Mouse (Mus musculus): ENCODE measurements around the gene Ccnl2. TPM values are rescaled to one million over a fixed set of nuclear protein-coding genes. Genes with fewer than 3 reads are reported as not detected.

Ccnl2 gene
- polyA plus RNA-seq, 1 experiment: 86.1 TPM

DNA sequence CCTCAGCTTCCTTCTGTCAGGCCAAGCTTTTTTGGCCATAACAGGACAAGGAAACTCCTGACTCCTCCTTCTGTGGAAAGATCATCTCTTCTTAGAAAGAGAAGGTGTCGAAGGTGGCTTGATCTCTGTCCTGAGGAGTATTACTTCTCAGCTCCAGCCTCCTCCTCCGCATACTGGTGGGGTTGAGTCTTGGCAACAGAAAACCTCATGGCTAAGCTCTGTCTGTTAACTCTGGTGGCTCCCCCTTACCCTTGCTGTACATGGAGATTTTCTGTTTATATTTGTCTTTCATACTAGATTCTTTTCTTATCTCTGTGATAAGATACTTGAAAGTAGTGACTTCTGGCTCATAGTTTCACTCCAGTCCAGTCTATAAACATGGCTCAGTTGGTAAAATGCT lies 18.6 kb upstream of the Ccnl2 start:
- H3K27ac ChIP-seq (ENCODE audit: insufficient read depth, low read length): no peak overlapping the region
- H3K9me3 ChIP-seq (replicated peaks; ENCODE audit: control insufficient read depth, insufficient read depth, low read length, poor library complexity, severe bottlenecking): no peaks in the 10 kb centered on the region
- no peaks in the 10 kb centered on the region for H3K4me1 ChIP-seq (ENCODE audit: control insufficient read depth, insufficient read depth, low read length)
- TF ChIP-seq EP300 (IDR thresholded peaks at IDR 0.05; ENCODE audit: insufficient read depth, low read depth, low read length): no peak
- TF ChIP-seq CTCF (IDR thresholded peaks at IDR 0.05; ENCODE audit: low read depth, low read length): no peak
- TF ChIP-seq POLR2A (IDR thresholded peaks at IDR 0.05; ENCODE audit: insufficient read depth, low read length): no peak
- no peak overlapping the region for H3K9ac ChIP-seq (ENCODE audit: low read depth, poor library complexity, severe bottlenecking)
- H3K27me3 ChIP-seq (ENCODE audit: control insufficient read depth, insufficient read depth, low read length, poor library complexity, severe bottlenecking): no peaks in the 10 kb centered on the region
- no peak overlapping the region for H3K4me3 ChIP-seq (ENCODE audit: low read depth, low read length)
- no peaks in the 10 kb centered on the region for H3K36me3 ChIP-seq (ENCODE audit: control insufficient read depth, insufficient read depth, low read length, poor library complexity, severe bottlenecking)

- no peaks in the 10 kb centered on the region for H3K27me3 ChIP-seq (ENCODE audit: control insufficient read depth, insufficient read depth, low read length, poor library complexity, severe bottlenecking)
- TF ChIP-seq EP300 (IDR thresholded peaks at IDR 0.05; ENCODE audit: insufficient read depth, low read depth, low read length) (no peak), CTCF (IDR thresholded peaks at IDR 0.05; ENCODE audit: low read depth, low read length) (no peak), POLR2A (IDR thresholded peaks at IDR 0.05; ENCODE audit: insufficient read depth, low read length) (no peak)
- peak overlapping the region; percentile 47; the same call in 1 of the 2 replicates for H3K27ac ChIP-seq (ENCODE audit: insufficient read depth, low read length)
- H3K9ac ChIP-seq (ENCODE audit: low read depth, poor library complexity, severe bottlenecking): no peak overlapping the region
- H3K36me3 ChIP-seq (ENCODE audit: control insufficient read depth, insufficient read depth, low read length, poor library complexity, severe bottlenecking): peaks cover 5% of the 10 kb centered on the region
- H3K4me1 ChIP-seq (ENCODE audit: control insufficient read depth, insufficient read depth, low read length): no peaks in the 10 kb centered on the region
- no peaks in the 10 kb centered on the region for H3K9me3 ChIP-seq (replicated peaks; ENCODE audit: control insufficient read depth, insufficient read depth, low read length, poor library complexity, severe bottlenecking)
- H3K4me3 ChIP-seq (ENCODE audit: low read depth, low read length): no peak overlapping the region
Observed at GRCm38 (mm10) chr4:155802075-155802474, 10.2 kb upstream of the Ccnl2 start.

DNA sequence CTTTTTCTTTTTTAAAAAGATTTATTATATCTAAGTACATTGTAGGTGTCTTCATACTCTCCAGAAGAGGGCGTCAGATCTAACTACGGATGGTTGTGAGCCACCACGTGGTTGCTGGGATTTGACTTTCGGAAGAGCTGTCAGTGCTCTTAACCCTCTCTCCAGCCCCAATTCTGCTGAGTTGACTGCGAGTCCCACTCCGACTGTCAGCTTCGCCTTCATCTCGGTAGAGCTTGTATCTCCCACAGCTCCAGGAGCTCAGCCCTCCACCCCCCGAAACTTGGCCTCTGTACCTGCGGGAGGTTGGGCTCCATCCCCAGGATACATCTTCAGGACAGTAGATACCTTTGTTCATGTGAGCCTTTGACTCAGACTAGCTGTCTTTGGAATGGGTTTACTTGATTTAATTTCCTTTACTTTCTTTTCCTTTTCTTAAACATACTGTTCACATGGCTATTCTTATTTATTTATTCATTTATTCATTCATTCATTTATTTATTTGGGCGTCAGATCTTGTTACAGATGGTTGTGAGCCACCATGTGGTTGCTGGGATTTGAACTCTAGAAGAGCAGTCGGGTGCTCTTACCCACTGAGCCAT lies 9.4 kb upstream of the Ccnl2 start, which contains the start of gene Mrpl20:
Mrpl20 (plus strand) TSS at position 138 of the 599 bp plus-strand sequence.
- H3K27ac ChIP-seq (ENCODE audit: insufficient read depth, low read length): peak within 1 kb of the TSS; percentile 57; the same call in 1 of the 2 replicates
- H3K9me3 ChIP-seq (replicated peaks; ENCODE audit: control insufficient read depth, insufficient read depth, low read length, poor library complexity, severe bottlenecking): no peaks in the 10 kb centered on the region
- no peaks in the 10 kb centered on the region for H3K4me1 ChIP-seq (ENCODE audit: control insufficient read depth, insufficient read depth, low read length)
- TF ChIP-seq EP300 (IDR thresholded peaks at IDR 0.05; ENCODE audit: insufficient read depth, low read depth, low read length) (no peak), POLR2A (IDR thresholded peaks at IDR 0.05; ENCODE audit: insufficient read depth, low read length) (no peak), CTCF (IDR thresholded peaks at IDR 0.05; ENCODE audit: low read depth, low read length) (peak; percentile 10)
- peaks cover 11% of the 10 kb centered on the region for H3K36me3 ChIP-seq (ENCODE audit: control insufficient read depth, insufficient read depth, low read length, poor library complexity, severe bottlenecking)
- H3K27me3 ChIP-seq (ENCODE audit: control insufficient read depth, insufficient read depth, low read length, poor library complexity, severe bottlenecking): no peaks in the 10 kb centered on the region
- H3K9ac ChIP-seq (ENCODE audit: low read depth, poor library complexity, severe bottlenecking): peak within 1 kb of the TSS; percentile 77
- H3K4me3 ChIP-seq (ENCODE audit: low read depth, low read length): peak within 1 kb of the TSS; percentile 87

GRCm38 (mm10) chr4:155803340-155804041 lies 8.8 kb upstream of the Ccnl2 start:
- Histone ChIP-seq H3K4me3 (ENCODE audit: low read depth, low read length) (peak overlapping the region; percentile 87), H3K36me3 (ENCODE audit: control insufficient read depth, insufficient read depth, low read length, poor library complexity, severe bottlenecking) (peaks cover 17% of the 10 kb centered on the region), H3K4me1 (ENCODE audit: control insufficient read depth, insufficient read depth, low read length) (no peaks in the 10 kb centered on the region), H3K27ac (ENCODE audit: insufficient read depth, low read length) (no peak overlapping the region), H3K9me3 (replicated peaks; ENCODE audit: control insufficient read depth, insufficient read depth, low read length, poor library complexity, severe bottlenecking) (no peaks in the 10 kb centered on the region), H3K9ac (ENCODE audit: low read depth, poor library complexity, severe bottlenecking) (peak overlapping the region; percentile 77), H3K27me3 (ENCODE audit: control insufficient read depth, insufficient read depth, low read length, poor library complexity, severe bottlenecking) (no peaks in the 10 kb centered on the region)
- TF ChIP-seq EP300 (IDR thresholded peaks at IDR 0.05; ENCODE audit: insufficient read depth, low read depth, low read length) (no peak), POLR2A (IDR thresholded peaks at IDR 0.05; ENCODE audit: insufficient read depth, low read length) (no peak), CTCF (IDR thresholded peaks at IDR 0.05; ENCODE audit: low read depth, low read length) (no peak)

- H3K27ac ChIP-seq (ENCODE audit: insufficient read depth, low read length): no peak overlapping the region
- peaks cover 36% of the 10 kb centered on the region for H3K36me3 ChIP-seq (ENCODE audit: control insufficient read depth, insufficient read depth, low read length, poor library complexity, severe bottlenecking)
- H3K4me3 ChIP-seq (ENCODE audit: low read depth, low read length): no peak overlapping the region
- H3K9ac ChIP-seq (ENCODE audit: low read depth, poor library complexity, severe bottlenecking): no peak overlapping the region
- H3K27me3 ChIP-seq (ENCODE audit: control insufficient read depth, insufficient read depth, low read length, poor library complexity, severe bottlenecking): no peaks in the 10 kb centered on the region
- no peaks in the 10 kb centered on the region for H3K4me1 ChIP-seq (ENCODE audit: control insufficient read depth, insufficient read depth, low read length)
- H3K9me3 ChIP-seq (replicated peaks; ENCODE audit: control insufficient read depth, insufficient read depth, low read length, poor library complexity, severe bottlenecking): no peaks in the 10 kb centered on the region
- TF ChIP-seq EP300 (IDR thresholded peaks at IDR 0.05; ENCODE audit: insufficient read depth, low read depth, low read length) (no peak), CTCF (IDR thresholded peaks at IDR 0.05; ENCODE audit: low read depth, low read length) (no peak), POLR2A (IDR thresholded peaks at IDR 0.05; ENCODE audit: insufficient read depth, low read length) (no peak)
Observed at GRCm38 (mm10) chr4:155807841-155808240, 4.4 kb upstream of the Ccnl2 start.

GRCm38 (mm10) chr4:155812665-155813181 lies 434 bp downstream of the Ccnl2 start:
- Histone ChIP-seq H3K4me1 (ENCODE audit: control insufficient read depth, insufficient read depth, low read length) (no peaks in the 10 kb centered on the region), H3K27me3 (ENCODE audit: control insufficient read depth, insufficient read depth, low read length, poor library complexity, severe bottlenecking) (no peaks in the 10 kb centered on the region), H3K9me3 (replicated peaks; ENCODE audit: control insufficient read depth, insufficient read depth, low read length, poor library complexity, severe bottlenecking) (no peaks in the 10 kb centered on the region), H3K4me3 (ENCODE audit: low read depth, low read length) (peak overlapping the region; percentile 100), H3K9ac (ENCODE audit: low read depth, poor library complexity, severe bottlenecking) (peak overlapping the region; percentile 94), H3K36me3 (ENCODE audit: control insufficient read depth, insufficient read depth, low read length, poor library complexity, severe bottlenecking) (peaks cover 65% of the 10 kb centered on the region), H3K27ac (ENCODE audit: insufficient read depth, low read length) (peak overlapping the region; percentile 12; the same call in 1 of the 2 replicates)
- TF ChIP-seq CTCF (IDR thresholded peaks at IDR 0.05; ENCODE audit: low read depth, low read length) (no peak), POLR2A (IDR thresholded peaks at IDR 0.05; ENCODE audit: insufficient read depth, low read length) (no peak), EP300 (IDR thresholded peaks at IDR 0.05; ENCODE audit: insufficient read depth, low read depth, low read length) (no peak)
